23 mouse cellular contexts compared by ENCODE assay signal in genomic region chr1:191453589-191453988, GRCm38 (mm10). TPM values are rescaled to one million over a fixed set of nuclear protein-coding genes. Genes with fewer than 3 reads are reported as not detected.
A peak's percentile ranks its signal among the peaks of the same experiment; 100 is the strongest.
DNase-seq lines count a peak whose midpoint lies in the region; ATAC-seq and TF ChIP-seq lines count a peak whose summit lies in the region.
"Had no signal": no experiment of that assay in that cellular context is flagged by ENCODE, and none has a peak within 500 bp of the region (broad histone marks: within the 10 kb centered on the region; RNA-seq: fewer than 3 reads in every experiment).

No protein-coding gene starts in this region.

- peak; percentile 58 for DNase-seq in adrenal gland, postnatal 10 days
- DNase-seq in adrenal gland, adult 18-20 months (ENCODE audit: low spot score in 2 of 2) = no peak
- no peak for DNase-seq in heart, postnatal 14 days
- DNase-seq in kidney, postnatal 14 days = peak; percentile 63
- no peak for DNase-seq in kidney, adult 11 months
- peak; percentile 41 for DNase-seq in lung, postnatal 10 days
- no peak for DNase-seq in lung, adult 2 months
- DNase-seq: cerebellum, adult 11 months; cerebellum, adult 9-11 months; forebrain, postnatal 0 days; gastrocnemius, postnatal 36 days; kidney, adult 18-20 months; layer of hippocampus, adult 9-11 months; retina, postnatal 1 day; thymus, postnatal 25 days had no signal

- H3K4me1 ChIP-seq in heart, embryonic 12.5 days (replicated peaks) = peaks cover 56% of the 10 kb centered on the region
- H3K4me1 ChIP-seq in lung, adult 2 months (ENCODE audit: control insufficient read depth, insufficient read depth, low read length) = peaks cover 15% of the 10 kb centered on the region
- H3K4me1 ChIP-seq: neural tube, embryonic 13.5 days had no signal

- H3K9ac ChIP-seq in heart, embryonic 12.5 days = no peak overlapping the region
- H3K9ac ChIP-seq: forebrain, postnatal 0 days; hindbrain, embryonic 13.5 days; limb, embryonic 15.5 days; liver, embryonic 14.5 days; neural tube, embryonic 13.5 days had no signal

- no peak for TF ChIP-seq CTCF in lung, adult 2 months (IDR thresholded peaks at IDR 0.05; ENCODE audit: insufficient read depth, low read length)

- no peak overlapping the region for H3K4me2 ChIP-seq in heart, embryonic 12.5 days
- H3K4me2 ChIP-seq: hindbrain, embryonic 13.5 days; limb, embryonic 15.5 days; neural tube, embryonic 13.5 days had no signal

- H3K27ac ChIP-seq in heart, embryonic 12.5 days (ENCODE audit: poor library complexity, severe bottlenecking) = peak overlapping the region; percentile 20; the same call in 1 of the 2 replicates
- H3K27ac ChIP-seq: hindbrain, embryonic 13.5 days; limb, embryonic 15.5 days; liver, embryonic 14.5 days; midbrain, embryonic 10.5 days; neural tube, embryonic 13.5 days had no signal

- WGBS in heart, embryonic 12.5 days = 40% methylated on average over 3 of the region's 3 CpGs
- 27% methylated on average over 3 of the region's 3 CpGs for WGBS in lung, adult 2 months

- H3K27me3 ChIP-seq in heart, embryonic 12.5 days (replicated peaks) = no peaks in the 10 kb centered on the region
- H3K27me3 ChIP-seq: hindbrain, embryonic 13.5 days; limb, embryonic 15.5 days; neural tube, embryonic 13.5 days had no signal

- H3K36me3 ChIP-seq in heart, embryonic 12.5 days = no peaks in the 10 kb centered on the region
- H3K36me3 ChIP-seq: hindbrain, embryonic 13.5 days; limb, embryonic 15.5 days; midbrain, embryonic 10.5 days; neural tube, embryonic 13.5 days had no signal

- TF ChIP-seq POLR2A in lung, adult 2 months (IDR thresholded peaks at IDR 0.05; ENCODE audit: borderline replicate concordance, extremely low read depth, low read depth, low read length) = no peak

- no peak overlapping the region for H3K4me3 ChIP-seq in heart, embryonic 12.5 days
- no peak overlapping the region for H3K4me3 ChIP-seq in lung, adult 2 months (replicated peaks; ENCODE audit: extremely low read depth, low read depth, low read length)
- H3K4me3 ChIP-seq: hindbrain, embryonic 13.5 days; limb, embryonic 15.5 days; midbrain, embryonic 10.5 days; myocyte; neural tube, embryonic 13.5 days had no signal

- H3K9me3 ChIP-seq in heart, embryonic 12.5 days (replicated peaks) = peaks cover 5% of the 10 kb centered on the region; the same call in 1 of the 2 replicates
- H3K9me3 ChIP-seq: hindbrain, embryonic 13.5 days; limb, embryonic 15.5 days; midbrain, embryonic 10.5 days; neural tube, embryonic 13.5 days had no signal

- no peak for ATAC-seq in heart, embryonic 12.5 days (ENCODE audit: insufficient number of reproducible peaks, low FRiP score)
- ATAC-seq: forebrain, postnatal 0 days; midbrain, embryonic 16.5 days had no signal

- intact Hi-C loops in heart, postnatal 14 days (cut with DNase I) = no loop called here

RNA-seq across cellular contexts. Expression of gene Ppp2r5a, which starts 50.5 kb away (rescaled TPM):
- 100 to 1,000 TPM; 225 TPM for total RNA-seq in adrenal gland, postnatal 10 days (2021)
- total RNA-seq in adrenal gland, adult 18-20 months (2021) = 100 to 1,000 TPM; 196 to 437 TPM
- 43.0 and 45.6 TPM in 2 replicates for polyA plus RNA-seq in heart, embryonic 12.5 days (2016; fragmentation: Nextera tagmentation; extraction: Ambion mirVana)
- 100 to 1,000 TPM; 116 to 118 TPM for total RNA-seq in heart, postnatal 14 days (2021)
- 91.0 and 94.6 TPM in 2 replicates for polyA plus RNA-seq in lung, adult 2 months (2012; rRNA removed)

Comparison
In these comparisons a context has a peak if more than half of its experiments do, and no peak if none do; other contexts are left out.
1. DNase-seq: peak in adrenal gland, postnatal 10 days (single experiment), kidney, postnatal 14 days (single experiment) and lung, postnatal 10 days (single experiment); none in adrenal gland, adult 18-20 months (0 of 2), heart, postnatal 14 days (0 of 2), kidney, adult 11 months (single experiment) and lung, adult 2 months (single experiment).